Mouse (Mus musculus) frontal cortex, postnatal 14 days (tissue): ENCODE results near the gene Mpi.
A peak's percentile ranks its signal among the peaks of the same experiment; 100 is the strongest.

Experiments used
- DNase-seq, 2 experiments: peaks; one replicate each; pipeline ENCODE4 v3.0.0; 2022; ENCODE audit warnings: low spot score in 2 of 2

Gene Mpi

DNA sequence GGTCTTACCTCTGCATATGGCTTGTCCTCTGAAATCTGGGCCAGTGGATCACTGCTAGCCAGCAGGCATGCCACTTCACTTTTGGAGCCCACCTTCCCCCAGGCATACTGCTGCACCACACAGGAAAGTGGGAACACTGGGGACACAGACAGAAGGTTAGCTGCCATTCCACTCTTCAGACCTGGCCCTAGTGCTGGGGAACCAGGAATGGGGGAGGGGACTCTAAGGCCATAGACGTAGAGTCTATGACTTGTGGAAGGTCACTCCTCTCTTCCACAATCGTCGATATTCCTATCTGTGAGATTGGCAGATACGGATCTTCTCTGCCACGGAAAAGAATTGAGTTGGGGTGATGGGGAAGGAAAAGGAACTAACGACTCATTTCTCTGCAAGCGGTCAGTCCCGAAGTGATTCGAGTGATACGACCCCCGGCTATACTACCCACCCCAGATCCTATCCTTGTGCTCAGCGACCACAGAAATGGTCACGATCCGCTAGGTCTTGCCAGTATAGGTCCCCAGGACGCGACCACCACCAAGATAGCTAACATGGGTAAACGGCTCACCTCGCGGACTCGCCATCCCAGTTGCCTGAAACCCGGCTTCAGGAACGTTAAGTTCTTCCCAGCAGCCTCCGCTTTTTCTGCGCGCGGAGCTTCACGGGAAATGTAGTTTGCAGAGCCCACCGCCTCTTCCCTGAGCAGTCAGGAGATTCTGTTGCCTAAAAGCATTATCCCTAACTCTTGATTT, at the start of gene Mpi:
Gene Mpi (minus strand): TSS at position 625 of the 749 bp plus-strand sequence.
- DNase-seq, result peak; percentile 55 to 67

DNA sequence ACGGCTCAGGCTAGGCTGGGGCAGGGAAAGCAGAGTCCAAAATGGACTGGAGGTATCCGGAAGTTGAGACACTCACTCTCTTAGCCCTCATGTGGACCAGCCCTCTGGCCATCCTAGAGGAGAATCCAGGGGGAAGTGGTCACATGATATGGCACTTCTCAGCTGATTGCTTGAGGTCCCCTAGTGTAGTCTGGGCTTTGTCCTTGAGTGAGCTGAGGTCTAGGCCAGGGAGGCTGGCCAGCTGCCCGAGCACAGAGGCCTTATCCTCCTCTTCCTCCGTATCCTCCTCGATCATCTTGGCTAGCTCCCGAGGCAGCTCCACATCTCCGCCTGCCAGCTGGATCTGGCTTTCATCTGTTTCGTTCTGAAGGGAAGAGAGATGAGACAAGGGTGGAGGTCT, 49.5 kb upstream of the Mpi start:
- DNase-seq, result no peak

DNA sequence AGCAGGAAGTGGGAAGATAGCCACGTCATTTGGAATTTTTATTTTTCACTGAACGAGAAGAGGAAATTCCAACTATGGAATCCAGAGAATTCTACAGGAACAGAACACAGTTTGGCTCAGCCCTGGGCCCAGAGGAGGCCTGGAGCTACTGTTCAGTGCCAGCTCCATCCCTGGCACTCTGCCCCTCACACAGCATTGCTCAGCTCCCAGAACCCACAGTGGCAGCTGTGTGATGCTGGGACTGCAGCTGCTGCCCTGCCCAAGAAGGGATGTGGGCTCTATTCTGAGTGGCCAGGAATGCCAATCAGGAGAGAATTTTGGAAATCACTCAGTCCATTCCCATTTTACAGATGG, 48.8 kb upstream of the Mpi start:
- no peak for DNase-seq

DNA sequence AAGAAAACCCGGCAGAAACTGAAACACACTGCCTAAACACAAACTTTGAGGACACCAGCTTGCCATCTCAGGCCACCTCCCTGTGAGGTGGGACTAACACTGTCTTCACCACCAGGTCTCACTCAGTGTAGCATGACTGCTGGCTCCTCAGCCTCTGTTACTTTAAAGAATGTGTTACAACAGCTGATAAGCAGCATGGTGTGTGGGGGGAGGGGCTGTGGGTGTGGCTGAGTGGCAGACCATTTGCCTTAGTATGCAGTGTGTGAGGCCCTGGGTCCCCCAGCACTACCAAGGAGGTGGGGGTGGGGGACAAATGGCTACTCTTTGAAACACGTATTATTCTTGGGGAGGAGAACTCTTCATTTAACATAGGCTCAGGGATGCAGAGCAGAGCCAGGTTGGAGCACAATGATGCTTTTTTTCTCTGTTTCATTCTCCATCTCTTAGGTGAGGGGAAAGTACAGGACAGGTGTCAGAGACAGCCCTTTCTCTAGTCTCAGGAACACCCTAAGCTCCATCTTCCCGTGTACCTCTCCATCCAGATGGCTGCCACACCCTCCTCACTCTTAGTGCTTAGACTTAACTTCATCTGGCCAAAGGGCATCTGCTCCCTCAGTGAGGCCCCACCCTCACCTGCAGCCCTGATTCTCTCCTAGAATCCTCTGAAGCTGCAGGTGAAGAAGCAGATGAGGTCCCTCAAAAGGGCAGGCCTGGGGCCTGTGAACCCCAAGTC, 48.2 kb upstream of the Mpi start:
- DNase-seq, result no peak

DNA sequence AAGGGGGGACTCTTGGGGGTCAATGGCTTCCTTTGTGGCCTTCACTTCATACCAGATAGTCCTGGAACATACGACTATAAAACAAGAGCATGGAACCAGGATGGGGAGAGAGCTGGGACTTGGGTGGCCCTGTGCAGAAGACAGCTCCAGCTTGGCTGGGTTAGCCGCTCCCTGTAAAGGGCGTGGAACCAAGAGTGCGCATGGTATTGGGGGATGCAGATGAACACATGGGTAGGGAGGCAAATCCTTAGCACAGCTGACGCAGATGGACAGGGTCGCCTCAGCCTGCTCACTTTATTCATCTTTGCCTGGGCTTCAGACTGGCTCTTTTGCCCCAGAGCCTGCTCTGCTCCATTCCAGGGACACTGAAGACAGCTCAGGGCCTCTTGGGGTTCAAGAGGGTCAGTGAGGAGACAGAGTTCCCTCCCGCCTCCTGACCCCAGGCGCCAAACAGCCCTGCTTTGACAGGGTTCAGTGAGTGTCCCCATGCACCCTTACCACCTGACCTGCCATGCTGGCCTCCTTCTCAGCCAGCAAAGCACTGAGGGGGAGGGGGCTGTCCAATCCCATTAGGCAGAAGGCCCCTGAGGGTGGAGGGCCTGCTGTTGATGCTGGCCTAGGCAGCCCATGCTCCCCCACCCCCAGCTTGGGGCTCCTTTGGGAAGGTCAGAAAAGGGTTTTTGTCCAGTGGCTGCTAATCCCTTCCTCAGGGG, 46.4 kb upstream of the Mpi start:
- no peak for DNase-seq

DNA sequence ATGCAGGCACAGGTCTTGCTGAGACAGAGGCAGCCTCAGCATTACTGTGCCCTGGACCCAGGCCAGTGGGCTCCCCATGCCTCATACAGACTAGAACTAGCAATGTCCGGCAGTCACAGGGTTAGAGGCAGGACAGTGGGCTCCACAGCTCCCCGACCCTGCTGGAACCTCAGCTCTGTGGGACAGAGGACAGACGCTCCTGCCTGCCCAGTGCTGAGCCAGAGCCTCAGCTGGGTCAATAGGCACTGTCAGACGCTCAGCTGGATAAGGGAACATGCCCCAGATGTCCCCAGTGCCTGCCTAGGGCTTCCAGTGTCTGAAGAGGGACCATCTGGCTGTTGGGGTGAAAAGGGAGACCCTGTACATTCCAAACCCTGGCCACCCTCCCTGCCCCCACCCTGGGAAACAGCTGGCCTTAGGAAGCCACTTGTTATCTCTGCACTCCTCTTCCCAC, 45.4 kb upstream of the Mpi start:
- DNase-seq, result no peak

DNA sequence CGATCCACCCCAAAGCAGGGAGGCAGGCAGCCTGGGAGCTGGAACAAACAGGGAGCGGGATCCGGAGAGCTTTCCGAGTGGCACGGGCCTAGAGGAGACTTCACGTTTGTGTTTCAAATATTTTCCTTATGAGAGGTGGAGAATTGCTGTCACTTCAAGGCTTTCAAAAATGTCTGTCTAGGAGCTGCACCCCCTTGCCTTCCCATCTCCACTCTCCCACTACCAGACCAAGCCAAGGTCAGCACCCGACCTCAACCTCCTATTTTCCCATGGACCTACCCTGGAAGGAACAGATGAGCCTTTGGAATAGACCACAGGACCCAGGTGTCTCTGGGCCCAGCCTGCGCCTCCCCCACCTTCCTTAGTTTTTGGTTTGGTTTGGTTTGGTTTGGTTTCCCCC, 44.7 kb upstream of the Mpi start:
- DNase-seq, result no peak

DNA sequence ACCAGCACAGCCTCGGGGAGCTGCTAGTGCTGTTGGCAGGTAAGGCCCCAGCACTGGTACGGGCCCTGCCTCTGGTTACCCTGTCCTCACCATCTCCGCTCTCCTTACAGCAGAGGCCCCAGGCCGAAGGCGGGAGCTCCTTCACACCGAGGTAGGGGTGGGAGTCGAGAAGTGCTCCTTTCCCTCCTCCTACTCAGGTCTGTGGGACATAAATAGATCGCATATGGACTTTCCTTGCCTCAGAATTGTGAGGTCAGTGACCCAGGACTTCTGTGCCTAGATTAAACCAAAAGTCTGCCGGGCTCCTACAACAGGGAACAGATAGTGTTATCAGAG, 41.6 kb upstream of the Mpi start:
- no peak for DNase-seq

DNA sequence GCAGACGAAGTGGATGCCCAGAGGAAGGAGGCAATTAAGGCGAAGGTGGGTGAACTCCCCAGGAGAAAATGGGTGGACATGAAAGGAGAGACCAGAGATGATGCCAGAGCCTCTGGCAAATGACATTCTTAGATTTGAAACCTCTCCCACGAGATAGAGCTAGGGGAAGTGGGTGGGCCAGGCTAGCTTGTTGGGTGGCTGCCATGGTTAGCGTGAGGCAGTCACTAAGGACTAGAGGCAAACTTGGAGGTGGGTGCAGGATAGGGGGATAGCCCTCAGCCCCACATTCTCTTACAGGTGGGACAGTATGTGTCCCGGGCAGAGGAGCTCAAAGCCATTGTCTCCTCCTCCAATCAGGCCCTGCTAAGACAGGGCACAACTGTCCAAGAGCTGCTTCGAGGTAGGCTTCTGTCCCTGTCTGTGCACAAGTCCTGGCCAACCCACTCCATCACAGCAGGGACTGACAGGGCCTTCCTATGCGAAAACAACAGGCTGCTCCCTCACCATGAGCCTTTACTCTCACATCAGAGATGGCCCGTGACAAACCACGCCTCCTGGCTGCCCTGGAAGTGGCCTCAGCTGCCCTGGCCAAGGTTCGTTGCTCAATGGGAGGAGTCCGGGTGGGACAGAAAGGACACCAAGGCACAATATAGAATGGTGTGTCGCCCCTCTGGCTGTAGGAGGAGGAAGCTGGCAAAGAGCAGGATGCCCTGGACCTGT, 41.1 kb upstream of the Mpi start:
- no peak for DNase-seq

DNA sequence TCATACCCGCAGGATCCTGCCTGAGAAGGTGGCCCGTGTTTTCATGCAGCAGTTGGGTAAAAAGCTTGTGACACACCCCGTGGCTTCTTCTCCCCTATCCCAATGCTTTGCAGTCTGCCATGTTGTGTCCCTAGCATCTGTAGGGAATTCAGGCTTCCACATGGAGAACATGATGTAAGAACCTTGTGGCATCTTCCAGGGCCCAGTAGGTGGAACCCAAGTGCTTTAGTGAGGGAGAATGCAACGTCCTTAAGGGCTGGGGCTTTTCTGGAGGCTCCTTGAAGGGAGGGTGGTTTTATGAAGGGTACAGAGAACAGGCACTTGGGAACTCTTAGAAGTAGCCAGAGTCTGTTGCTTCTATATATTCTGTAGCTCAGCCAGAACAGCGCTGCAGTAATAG, 38.2 kb upstream of the Mpi start:
- no peak for DNase-seq

DNA sequence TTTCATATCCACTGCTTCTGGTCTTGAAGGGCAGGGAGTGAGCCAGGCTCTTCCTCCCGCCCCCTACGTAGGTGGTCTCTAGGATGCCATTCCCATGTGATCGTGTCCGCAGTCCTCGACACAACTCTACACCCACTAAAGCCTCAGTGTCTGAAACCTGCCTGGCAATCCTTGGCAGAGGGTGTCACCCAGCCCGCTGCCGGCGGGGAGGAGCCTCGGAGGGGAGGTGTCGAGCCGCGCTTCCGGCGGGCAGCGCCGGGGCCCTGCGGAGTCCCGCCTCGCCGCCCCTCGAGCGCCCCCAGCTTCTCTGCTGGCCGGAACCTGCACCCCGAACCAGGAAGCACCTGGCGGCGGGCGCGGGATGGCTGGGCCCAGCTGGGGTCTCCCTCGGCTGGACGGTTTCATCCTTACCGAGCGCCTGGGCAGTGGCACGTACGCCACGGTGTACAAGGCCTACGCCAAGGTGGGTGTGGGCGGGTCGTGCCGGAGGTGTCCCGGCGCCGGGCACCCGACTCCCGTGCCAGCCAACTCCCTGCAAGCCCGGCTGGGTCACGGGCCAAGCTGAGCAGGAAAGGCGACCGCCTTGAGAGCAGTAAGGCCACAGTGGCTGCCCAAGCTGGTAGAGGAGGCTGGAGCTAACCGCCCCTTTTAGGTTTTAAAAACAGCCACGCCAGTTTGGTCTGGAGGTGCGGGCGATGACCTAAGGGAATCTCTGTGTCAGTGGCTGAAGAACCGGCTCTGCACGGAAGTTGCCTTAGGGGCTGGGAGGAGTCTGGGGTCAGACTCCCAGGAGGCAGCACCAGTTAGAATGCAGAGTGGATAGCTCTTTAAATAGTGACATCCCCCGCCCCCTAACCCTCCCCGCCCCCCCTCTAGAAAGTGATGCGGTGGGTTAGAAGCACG, 36.9 kb upstream of the Mpi start, which contains the start of gene Ulk3:
Gene Ulk3 (plus strand): TSS at position 229 of the 903 bp plus-strand sequence.
- peak; percentile 54 to 66 for DNase-seq

DNA sequence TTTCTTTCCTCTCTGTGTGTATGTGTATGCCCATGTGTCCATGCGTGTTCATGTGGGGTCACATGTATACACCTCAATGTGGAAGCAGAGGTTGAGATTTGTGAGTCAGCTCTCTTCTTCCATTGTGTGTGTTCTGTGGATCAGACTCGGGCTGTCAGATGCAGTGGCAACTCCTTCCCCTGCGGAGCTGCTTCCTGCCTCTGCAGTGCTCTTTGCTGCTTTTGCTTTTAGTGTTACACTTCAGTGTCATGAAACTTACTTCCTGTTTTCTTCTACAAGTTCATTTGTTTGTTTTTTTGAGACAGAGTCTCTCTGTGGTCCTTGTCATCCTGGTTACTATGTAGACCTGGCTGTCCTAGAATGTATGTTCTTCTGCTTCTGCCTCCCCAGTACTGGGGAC, 32.4 kb upstream of the Mpi start:
- DNase-seq, result no peak

DNA sequence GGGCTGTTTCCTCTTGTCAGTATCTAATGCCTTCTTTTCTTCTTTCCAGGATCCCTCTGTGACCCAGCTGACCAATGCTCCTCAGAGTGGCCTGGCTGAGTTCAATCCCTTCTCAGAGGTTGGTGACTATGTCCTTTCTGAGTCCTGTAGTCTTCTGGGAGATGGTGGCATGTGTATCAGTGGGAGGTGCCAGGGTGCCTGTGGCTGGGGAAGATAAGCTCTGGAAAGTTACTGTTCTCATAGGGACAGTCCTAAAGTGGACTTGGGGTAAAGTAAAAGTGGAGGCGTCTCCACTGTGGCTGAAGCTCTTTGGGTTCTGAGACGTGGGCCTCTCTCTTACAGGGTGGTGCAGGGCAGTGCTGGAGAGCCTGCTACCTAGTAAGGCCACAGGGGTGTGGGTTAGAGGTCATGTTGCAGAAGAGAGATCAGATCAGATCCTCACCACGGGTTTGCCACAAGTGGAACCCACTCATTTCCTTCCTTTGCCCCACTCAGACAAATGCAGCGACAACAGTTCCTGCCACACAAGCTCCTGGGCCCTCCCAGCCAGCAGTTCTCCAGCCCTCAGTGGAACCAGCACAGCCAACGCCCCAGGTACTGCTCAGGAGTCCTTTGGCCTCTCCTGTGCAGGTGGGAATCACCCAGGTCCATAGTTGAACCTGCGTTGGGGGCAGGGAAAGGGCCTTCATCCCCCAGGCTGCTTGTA, 24.7 kb upstream of the Mpi start:
- no peak for DNase-seq

DNA sequence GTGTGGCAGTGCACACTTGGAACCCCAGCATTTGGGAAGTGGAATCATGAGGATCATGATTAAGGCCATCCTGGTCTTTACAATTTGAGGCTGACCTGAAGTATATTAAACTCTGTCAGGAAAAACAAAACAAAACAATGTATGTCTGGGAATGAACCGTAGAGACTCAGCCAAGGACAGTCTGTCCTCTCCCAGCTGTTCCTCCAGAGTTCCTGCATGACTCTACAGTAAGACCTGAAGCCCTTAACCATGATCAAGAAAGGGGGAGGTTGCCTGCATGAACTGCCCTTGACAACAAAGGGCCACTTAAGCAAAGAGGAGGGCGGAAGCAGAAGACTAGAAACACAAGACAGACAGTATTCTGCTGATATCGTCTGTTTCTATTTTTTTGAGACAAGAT, 23.0 kb upstream of the Mpi start:
- DNase-seq, result no peak

DNA sequence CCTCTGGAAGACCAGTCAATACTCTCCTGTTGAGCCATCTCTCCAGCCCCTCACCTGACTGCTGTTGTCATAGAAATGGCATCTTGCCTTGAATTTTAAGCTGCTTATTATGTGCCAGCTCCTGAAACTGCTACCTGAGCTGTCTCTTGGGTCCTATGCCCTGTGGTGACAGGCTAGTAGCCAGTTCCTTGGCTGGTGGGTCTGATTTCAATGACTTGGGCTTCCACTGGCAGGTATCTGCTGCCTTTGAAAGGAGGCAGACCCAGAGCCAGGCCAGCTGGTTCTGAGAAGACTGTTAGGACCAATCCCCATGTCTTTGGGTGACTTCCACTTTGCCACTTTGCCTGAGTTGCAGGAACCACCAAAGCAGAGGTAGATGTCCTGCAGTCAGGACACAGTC, 21.8 kb upstream of the Mpi start:
- DNase-seq, result no peak

DNA sequence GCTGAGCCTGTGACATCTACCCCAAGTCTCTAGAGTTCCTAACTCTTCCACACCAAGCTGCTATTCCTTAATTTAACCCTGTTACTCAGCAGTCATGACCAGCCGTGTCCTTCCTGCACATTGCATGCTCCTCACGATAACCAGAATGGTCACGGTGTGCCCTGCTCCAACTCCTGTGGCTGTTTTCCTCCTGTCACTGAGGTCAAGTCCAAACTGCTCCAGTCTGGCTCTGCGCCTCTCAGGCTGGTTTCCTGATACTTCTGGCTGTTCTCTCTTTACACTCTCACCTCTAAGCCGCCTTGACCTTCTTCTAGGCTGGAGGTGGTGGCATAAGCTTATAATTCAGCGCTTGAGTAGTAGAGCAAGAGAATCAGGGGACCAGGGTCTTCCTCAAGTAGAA, 15.9 kb upstream of the Mpi start:
- no peak for DNase-seq

DNA sequence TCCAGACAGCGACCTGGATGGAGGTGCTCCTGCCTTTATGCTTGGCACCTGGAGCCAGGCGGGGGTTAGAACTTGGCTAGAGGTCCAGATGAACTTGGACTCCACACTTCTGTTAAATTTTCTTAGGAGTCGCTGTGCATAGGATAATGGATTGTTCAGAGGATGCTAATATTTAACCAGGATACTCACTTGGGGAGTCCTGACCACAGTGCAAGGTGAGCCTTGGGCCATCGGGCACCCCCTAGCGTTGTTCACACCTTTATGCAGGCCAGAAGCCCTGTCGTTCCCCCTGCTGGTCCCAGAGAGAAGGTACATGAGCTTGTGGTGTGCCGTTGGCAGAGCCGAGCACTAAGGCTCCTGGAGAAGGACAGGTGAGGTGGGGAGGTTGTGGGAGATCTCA, 14.3 kb upstream of the Mpi start:
- DNase-seq, result no peak

DNA sequence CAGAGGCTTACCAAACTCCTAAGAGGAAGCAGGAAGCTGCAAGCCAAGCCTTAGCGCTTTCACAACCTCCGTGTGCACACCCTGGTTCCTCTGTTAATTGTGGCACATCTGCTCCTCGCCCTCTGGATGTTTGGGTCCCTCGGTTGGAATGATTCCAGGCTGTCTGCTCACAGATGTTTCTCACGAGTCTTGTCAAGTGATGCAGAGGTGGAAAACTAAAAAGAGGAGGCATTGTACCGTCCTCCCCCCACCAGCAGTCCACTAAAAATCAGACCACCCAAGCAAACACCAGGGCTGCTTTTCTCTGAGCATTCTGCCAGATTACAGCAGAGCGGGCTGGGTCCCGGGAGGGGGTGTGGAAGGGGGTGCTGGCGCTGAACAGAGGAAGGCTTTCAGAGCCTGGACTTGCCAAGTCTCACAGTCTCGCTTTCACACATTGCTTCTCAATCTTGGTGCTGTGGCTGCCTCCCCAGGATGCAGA, 13.2 kb upstream of the Mpi start:
- DNase-seq, result peak in 1 of 2 experiments; percentile 72

DNA sequence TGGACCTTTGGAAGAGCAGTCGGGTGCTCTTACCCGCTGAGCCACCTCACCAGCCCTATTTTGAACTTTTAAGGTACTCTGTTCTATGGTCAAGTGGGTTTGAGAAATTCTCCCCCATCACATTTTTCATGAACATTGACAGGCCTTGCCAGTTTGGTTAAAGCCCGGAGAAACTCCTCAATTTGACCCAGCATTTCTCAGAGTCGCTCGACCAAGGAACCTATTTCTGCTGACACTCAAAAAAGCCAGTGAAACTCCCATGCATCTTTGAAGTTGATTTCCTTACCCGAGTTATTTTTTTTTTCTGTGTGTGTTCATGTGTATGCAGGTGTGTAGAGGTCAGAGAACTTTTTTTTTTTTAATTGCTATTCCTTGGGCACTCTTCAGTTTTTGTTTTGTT, 12.0 kb upstream of the Mpi start:
- no peak for DNase-seq

DNA sequence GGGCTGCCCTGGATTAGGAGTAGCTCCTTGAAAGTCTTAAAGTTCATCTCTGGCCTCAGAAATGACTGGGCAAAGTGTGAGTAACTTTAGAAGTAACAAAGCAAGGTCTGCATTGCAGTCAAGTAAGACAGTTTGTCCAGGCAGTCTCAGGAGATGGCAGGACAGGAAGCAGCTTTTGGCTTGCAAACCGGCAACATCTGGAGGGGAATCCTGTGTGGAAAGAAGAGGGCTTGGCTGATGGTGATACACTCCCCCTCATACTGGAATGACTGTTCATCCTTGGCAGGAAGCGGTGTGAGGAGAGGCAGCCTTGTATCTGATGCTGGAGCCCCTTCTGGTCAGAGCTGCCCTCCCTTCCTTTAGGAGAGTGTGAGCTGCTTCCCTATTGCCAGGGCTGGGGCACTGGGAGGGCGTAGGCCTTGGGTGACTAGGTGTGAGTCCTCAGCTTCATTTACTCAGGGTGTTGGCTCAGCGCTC, 10.4 kb upstream of the Mpi start:
- no peak for DNase-seq
